ENCODE assay signal across 20 mouse cellular contexts in the genomic region with DNA sequence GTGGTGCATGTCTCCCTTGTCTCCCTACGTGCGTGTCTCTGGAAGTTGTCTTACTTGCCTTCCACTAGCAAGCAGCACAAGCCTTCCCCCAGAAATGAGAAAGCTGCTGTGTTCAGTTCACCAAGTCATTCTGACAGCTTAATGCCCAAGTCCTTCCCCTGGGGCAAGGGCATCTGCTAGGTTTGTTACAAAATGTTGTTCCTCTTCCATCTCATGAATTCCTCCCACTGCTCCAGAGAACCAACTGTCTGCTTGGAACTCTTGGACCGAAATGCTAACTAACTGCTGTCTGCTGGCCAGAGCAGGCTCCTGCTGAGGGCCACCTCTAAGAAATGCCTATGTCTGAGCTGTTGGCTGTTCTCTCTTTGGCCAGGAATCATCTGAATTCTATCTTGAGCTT.
A peak's percentile ranks its signal among the peaks of the same experiment; 100 is the strongest.
DNase-seq lines count a peak whose midpoint lies in the region; ATAC-seq and TF ChIP-seq lines count a peak whose summit lies in the region.
"Had no signal": no experiment of that assay in that cellular context is flagged by ENCODE, and none has a peak within 500 bp of the region (broad histone marks: within the 10 kb centered on the region; RNA-seq: fewer than 3 reads in every experiment).

No protein-coding gene starts in this region.

- H3K4me1 ChIP-seq in midbrain, postnatal 0 days (ENCODE audit: insufficient read depth, low read length) = no peaks in the 10 kb centered on the region
- H3K4me1 ChIP-seq in midbrain, embryonic 14.5 days (ENCODE audit: control insufficient read depth, insufficient read depth, low read length) = no peaks in the 10 kb centered on the region
- H3K4me1 ChIP-seq: forebrain, embryonic 13.5 days had no signal

- no peaks in the 10 kb centered on the region for H3K36me3 ChIP-seq in midbrain, postnatal 0 days (ENCODE audit: insufficient read depth, low read length)
- H3K36me3 ChIP-seq in midbrain, embryonic 14.5 days (ENCODE audit: control insufficient read depth, insufficient read depth, low read length) = no peaks in the 10 kb centered on the region
- H3K36me3 ChIP-seq: embryonic facial prominence, embryonic 10.5 days; heart, embryonic 15.5 days had no signal

- H3K9me3 ChIP-seq in midbrain, postnatal 0 days (ENCODE audit: low read length) = no peaks in the 10 kb centered on the region
- H3K9me3 ChIP-seq in midbrain, embryonic 14.5 days (ENCODE audit: control insufficient read depth, low read length) = no peaks in the 10 kb centered on the region
- H3K9me3 ChIP-seq: embryonic facial prominence, embryonic 10.5 days; forebrain, embryonic 13.5 days; heart, embryonic 15.5 days had no signal

- ATAC-seq in cerebellum, adult (ENCODE audit: insufficient number of reproducible peaks, low FRiP score, low TSS enrichment) = no peak
- ATAC-seq in midbrain, postnatal 0 days (ENCODE audit: low FRiP score) = no peak
- no peak for ATAC-seq in midbrain, embryonic 14.5 days (ENCODE audit: low FRiP score, low TSS enrichment)
- ATAC-seq: activated CD4-positive, CD25-positive, alpha-beta regulatory T cell, adult 4 months; forebrain, embryonic 13.5 days; forebrain, postnatal 0 days; Patski had no signal

- no peak overlapping the region for H3K4me3 ChIP-seq in layer of hippocampus, adult 2 months
- no peak overlapping the region for H3K4me3 ChIP-seq in midbrain, postnatal 0 days (ENCODE audit: low read depth, low read length)
- H3K4me3 ChIP-seq in midbrain, embryonic 14.5 days (replicated peaks; ENCODE audit: low read depth, low read length) = no peak overlapping the region
- H3K4me3 ChIP-seq: embryonic facial prominence, embryonic 10.5 days; forebrain, embryonic 13.5 days; heart, adult 2 months; heart, embryonic 15.5 days had no signal

- H3K9ac ChIP-seq in midbrain, postnatal 0 days (replicated peaks; ENCODE audit: low read length, poor library complexity, severe bottlenecking) = no peak overlapping the region
- H3K9ac ChIP-seq in midbrain, embryonic 14.5 days (replicated peaks; ENCODE audit: low read length) = no peak overlapping the region
- H3K9ac ChIP-seq: forebrain, embryonic 13.5 days; forebrain, postnatal 0 days; heart, embryonic 15.5 days; hindbrain, embryonic 14.5 days had no signal

- no peaks in the 10 kb centered on the region for H3K27me3 ChIP-seq in midbrain, postnatal 0 days (ENCODE audit: insufficient read depth, low read length)
- no peaks in the 10 kb centered on the region for H3K27me3 ChIP-seq in midbrain, embryonic 14.5 days (ENCODE audit: control insufficient read depth, insufficient read depth, low read length)
- H3K27me3 ChIP-seq: forebrain, embryonic 13.5 days; heart, embryonic 15.5 days had no signal

- H3K4me2 ChIP-seq in midbrain, postnatal 0 days (ENCODE audit: low read depth, low read length, poor library complexity, severe bottlenecking) = no peak overlapping the region
- H3K4me2 ChIP-seq in midbrain, embryonic 14.5 days (ENCODE audit: low read length) = no peak overlapping the region
- H3K4me2 ChIP-seq: forebrain, embryonic 13.5 days; heart, embryonic 11.5 days; heart, embryonic 15.5 days; hindbrain, embryonic 14.5 days had no signal

- peak; percentile 30 to 58 for DNase-seq in cerebellum, postnatal 10 days
- DNase-seq in layer of hippocampus, adult 2 months (ENCODE audit: low spot score in 2 of 2) = no peak
- DNase-seq in layer of hippocampus, postnatal 25 days (ENCODE audit: extremely low spot score in 1 of 2, low spot score in 1 of 2) = no peak
- DNase-seq in midbrain, postnatal 0 days (ENCODE audit: low spot score) = peak; percentile 57
- DNase-seq in midbrain, embryonic 14.5 days = no peak
- DNase-seq in right cerebral cortex, adult 18-20 months = no peak
- DNase-seq: adrenal gland, postnatal 14 days; cerebellum, postnatal 25 days; forebrain, postnatal 0 days; gastrocnemius, postnatal 36 days; heart, adult 2 months; heart, postnatal 14 days had no signal

- H3K27ac ChIP-seq in layer of hippocampus, adult 2 months = peak overlapping the region; percentile 46
- H3K27ac ChIP-seq in midbrain, postnatal 0 days (ENCODE audit: low read depth, low read length) = no peak overlapping the region
- no peak overlapping the region for H3K27ac ChIP-seq in midbrain, embryonic 14.5 days (replicated peaks; ENCODE audit: low read depth, low read length)
- H3K27ac ChIP-seq: embryonic facial prominence, embryonic 10.5 days; forebrain, embryonic 13.5 days; heart, adult 2 months; heart, embryonic 15.5 days; hindbrain, embryonic 14.5 days had no signal

- TF ChIP-seq CTCF in layer of hippocampus, adult 2 months (conservative IDR thresholded peaks at IDR 0.05) = no peak
- no peak for TF ChIP-seq CTCF in midbrain, postnatal 0 days (IDR thresholded peaks at IDR 0.05)

- 77% methylated on average over 3 of the region's 3 CpGs for WGBS in midbrain, postnatal 0 days
- 85% methylated on average over 3 of the region's 3 CpGs for whole genome bisulfite sequencing in midbrain, embryonic 14.5 days

Comparison
In these comparisons a context has a peak if more than half of its experiments do, and no peak if none do; other contexts are left out.
1. DNase-seq: peak in cerebellum, postnatal 10 days (2 of 2) and midbrain, postnatal 0 days (single experiment); none in layer of hippocampus, adult 2 months (0 of 2), layer of hippocampus, postnatal 25 days (0 of 2), midbrain, embryonic 14.5 days (single experiment) and right cerebral cortex, adult 18-20 months (single experiment).